Mouse (Mus musculus): ENCODE measurements around the gene Lancl1. TPM values are rescaled to one million over a fixed set of nuclear protein-coding genes. Genes with fewer than 3 reads are reported as not detected.

The Lancl1 gene
- polyA plus RNA-seq, 1 experiment from 2014 or later = 142 TPM

- Histone ChIP-seq H3K4me3 (ENCODE audit: low read depth, low read length) (no peak overlapping the region), H3K27me3 (ENCODE audit: control insufficient read depth, insufficient read depth, low read length) (no peaks in the 10 kb centered on the region), H3K9me3 (ENCODE audit: control insufficient read depth, low read depth, low read length) (no peaks in the 10 kb centered on the region), H3K9ac (replicated peaks; ENCODE audit: low read depth, low read length) (no peak overlapping the region), H3K27ac (ENCODE audit: low read length) (no peak overlapping the region), H3K4me1 (ENCODE audit: control insufficient read depth, insufficient read depth, low read length) (no peaks in the 10 kb centered on the region), H3K4me2 (replicated peaks; ENCODE audit: low read depth, low read length) (no peak overlapping the region), H3K36me3 (ENCODE audit: control insufficient read depth, insufficient read depth, low read length) (peaks cover 28% of the 10 kb centered on the region; the same call in 1 of the 2 replicates)
- no peak for ATAC-seq (ENCODE audit: insufficient number of reproducible peaks, insufficient read depth, low FRiP score, low read depth)
- 59% methylated on average over 2 of the region's 2 CpGs for WGBS
Measured at GRCm38 (mm10) chr1:67026142-67026541, 12.5 kb downstream of the Lancl1 start.

- no peak for ATAC-seq (ENCODE audit: insufficient number of reproducible peaks, insufficient read depth, low FRiP score, low read depth)
- H3K4me1 ChIP-seq (ENCODE audit: control insufficient read depth, insufficient read depth, low read length) = no peaks in the 10 kb centered on the region
- no peak overlapping the region for H3K9ac ChIP-seq (replicated peaks; ENCODE audit: low read depth, low read length)
- no peak overlapping the region for H3K27ac ChIP-seq (ENCODE audit: low read length)
- H3K9me3 ChIP-seq (ENCODE audit: control insufficient read depth, low read depth, low read length) = no peaks in the 10 kb centered on the region
- no peak overlapping the region for H3K4me3 ChIP-seq (ENCODE audit: low read depth, low read length)
- H3K4me2 ChIP-seq (replicated peaks; ENCODE audit: low read depth, low read length) = no peak overlapping the region
- WGBS = 88% methylated on average over 2 of the region's 2 CpGs
- H3K27me3 ChIP-seq (ENCODE audit: control insufficient read depth, insufficient read depth, low read length) = no peaks in the 10 kb centered on the region
- peaks cover 19% of the 10 kb centered on the region; the same call in 1 of the 2 replicates for H3K36me3 ChIP-seq (ENCODE audit: control insufficient read depth, insufficient read depth, low read length)
Measured at GRCm38 (mm10) chr1:67022767-67023166, 15.9 kb downstream of the Lancl1 start.

GRCm38 (mm10) chr1:67022051-67022450, 16.6 kb downstream of the Lancl1 start:
- peaks cover 19% of the 10 kb centered on the region; the same call in 1 of the 2 replicates for H3K36me3 ChIP-seq (ENCODE audit: control insufficient read depth, insufficient read depth, low read length)
- no peak overlapping the region for H3K27ac ChIP-seq (ENCODE audit: low read length)
- ATAC-seq (ENCODE audit: insufficient number of reproducible peaks, insufficient read depth, low FRiP score, low read depth) = no peak
- H3K4me1 ChIP-seq (ENCODE audit: control insufficient read depth, insufficient read depth, low read length) = no peaks in the 10 kb centered on the region
- no peak overlapping the region for H3K4me2 ChIP-seq (replicated peaks; ENCODE audit: low read depth, low read length)
- 90% methylated on average over 10 of the region's 10 CpGs for WGBS
- H3K9me3 ChIP-seq (ENCODE audit: control insufficient read depth, low read depth, low read length) = no peaks in the 10 kb centered on the region
- no peaks in the 10 kb centered on the region for H3K27me3 ChIP-seq (ENCODE audit: control insufficient read depth, insufficient read depth, low read length)
- H3K9ac ChIP-seq (replicated peaks; ENCODE audit: low read depth, low read length) = no peak overlapping the region
- no peak overlapping the region for H3K4me3 ChIP-seq (ENCODE audit: low read depth, low read length)

- Histone ChIP-seq H3K27ac (ENCODE audit: low read length) (no peak overlapping the region), H3K4me2 (replicated peaks; ENCODE audit: low read depth, low read length) (no peak overlapping the region), H3K27me3 (ENCODE audit: control insufficient read depth, insufficient read depth, low read length) (no peaks in the 10 kb centered on the region), H3K9me3 (ENCODE audit: control insufficient read depth, low read depth, low read length) (no peaks in the 10 kb centered on the region), H3K4me3 (ENCODE audit: low read depth, low read length) (no peak overlapping the region), H3K36me3 (ENCODE audit: control insufficient read depth, insufficient read depth, low read length) (peaks cover 16% of the 10 kb centered on the region; the same call in 1 of the 2 replicates), H3K9ac (replicated peaks; ENCODE audit: low read depth, low read length) (no peak overlapping the region), H3K4me1 (ENCODE audit: control insufficient read depth, insufficient read depth, low read length) (no peaks in the 10 kb centered on the region)
- 75% methylated on average over 13 of the region's 13 CpGs for WGBS
- ATAC-seq (ENCODE audit: insufficient number of reproducible peaks, insufficient read depth, low FRiP score, low read depth) = no peak
Measured at GRCm38 (mm10) chr1:67020637-67021161, 18.0 kb downstream of the Lancl1 start.

- Histone ChIP-seq H3K4me1 (ENCODE audit: control insufficient read depth, insufficient read depth, low read length) (no peaks in the 10 kb centered on the region), H3K36me3 (ENCODE audit: control insufficient read depth, insufficient read depth, low read length) (peaks cover 14% of the 10 kb centered on the region; the same call in 1 of the 2 replicates), H3K27me3 (ENCODE audit: control insufficient read depth, insufficient read depth, low read length) (no peaks in the 10 kb centered on the region), H3K4me2 (replicated peaks; ENCODE audit: low read depth, low read length) (no peak overlapping the region), H3K27ac (ENCODE audit: low read length) (no peak overlapping the region), H3K9me3 (ENCODE audit: control insufficient read depth, low read depth, low read length) (no peaks in the 10 kb centered on the region), H3K9ac (replicated peaks; ENCODE audit: low read depth, low read length) (no peak overlapping the region), H3K4me3 (ENCODE audit: low read depth, low read length) (no peak overlapping the region)
- 0 out of 2 replicates have a peak, but pooled peaks have one; percentile 28 for ATAC-seq (ENCODE audit: insufficient number of reproducible peaks, insufficient read depth, low FRiP score, low read depth)
- WGBS = 82% methylated on average over 13 of the region's 13 CpGs
Measured at GRCm38 (mm10) chr1:67017101-67017870, 21.4 kb downstream of the Lancl1 start.

- WGBS = 45% methylated on average over 2 of the region's 2 CpGs
- Histone ChIP-seq H3K36me3 (ENCODE audit: control insufficient read depth, insufficient read depth, low read length) (peaks cover 5% of the 10 kb centered on the region; the same call in 1 of the 2 replicates), H3K27me3 (ENCODE audit: control insufficient read depth, insufficient read depth, low read length) (no peaks in the 10 kb centered on the region), H3K4me1 (ENCODE audit: control insufficient read depth, insufficient read depth, low read length) (no peaks in the 10 kb centered on the region), H3K27ac (ENCODE audit: low read length) (no peak overlapping the region), H3K4me2 (replicated peaks; ENCODE audit: low read depth, low read length) (no peak overlapping the region), H3K9me3 (ENCODE audit: control insufficient read depth, low read depth, low read length) (no peaks in the 10 kb centered on the region), H3K9ac (replicated peaks; ENCODE audit: low read depth, low read length) (no peak overlapping the region), H3K4me3 (ENCODE audit: low read depth, low read length) (no peak overlapping the region)
- ATAC-seq (ENCODE audit: insufficient number of reproducible peaks, insufficient read depth, low FRiP score, low read depth) = no peak
Measured at GRCm38 (mm10) chr1:67014205-67014604, 24.5 kb downstream of the Lancl1 start.

- 95% methylated on average over 3 of the region's 3 CpGs for WGBS
- no peak overlapping the region for H3K4me2 ChIP-seq (replicated peaks; ENCODE audit: low read depth, low read length)
Measured at GRCm38 (mm10) chr1:67010520-67010919, 28.2 kb downstream of the Lancl1 start.

GRCm38 (mm10) chr1:67003699-67004098, 35.0 kb downstream of the Lancl1 start:
- Histone ChIP-seq H3K36me3 (ENCODE audit: control insufficient read depth, insufficient read depth, low read length) (peaks cover 23% of the 10 kb centered on the region; the same call in 1 of the 2 replicates), H3K9ac (replicated peaks; ENCODE audit: low read depth, low read length) (no peak overlapping the region), H3K4me2 (replicated peaks; ENCODE audit: low read depth, low read length) (no peak overlapping the region), H3K27ac (ENCODE audit: low read length) (no peak overlapping the region), H3K9me3 (ENCODE audit: control insufficient read depth, low read depth, low read length) (no peaks in the 10 kb centered on the region), H3K4me1 (ENCODE audit: control insufficient read depth, insufficient read depth, low read length) (no peaks in the 10 kb centered on the region; the same call in 1 of the 2 replicates), H3K27me3 (ENCODE audit: control insufficient read depth, insufficient read depth, low read length) (no peaks in the 10 kb centered on the region), H3K4me3 (ENCODE audit: low read depth, low read length) (no peak overlapping the region)
- no peak for ATAC-seq (ENCODE audit: insufficient number of reproducible peaks, insufficient read depth, low FRiP score, low read depth)
- 63% methylated on average over 3 of the region's 3 CpGs for WGBS

More at GRCm38 (mm10) chr1:67010520-67010919, 28.2 kb downstream of the Lancl1 start:
- H3K9ac ChIP-seq (replicated peaks; ENCODE audit: low read depth, low read length) = no peak overlapping the region
- no peaks in the 10 kb centered on the region for H3K4me1 ChIP-seq (ENCODE audit: control insufficient read depth, insufficient read depth, low read length)
- no peaks in the 10 kb centered on the region for H3K27me3 ChIP-seq (ENCODE audit: control insufficient read depth, insufficient read depth, low read length)
- H3K36me3 ChIP-seq (ENCODE audit: control insufficient read depth, insufficient read depth, low read length) = peaks cover 6% of the 10 kb centered on the region; the same call in 1 of the 2 replicates
- H3K27ac ChIP-seq (ENCODE audit: low read length) = no peak overlapping the region
- no peaks in the 10 kb centered on the region for H3K9me3 ChIP-seq (ENCODE audit: control insufficient read depth, low read depth, low read length)
- H3K4me3 ChIP-seq (ENCODE audit: low read depth, low read length) = no peak overlapping the region
- no peak for ATAC-seq (ENCODE audit: insufficient number of reproducible peaks, insufficient read depth, low FRiP score, low read depth)

All from stomach, embryonic 14.5 days (tissue).